Mouse (Mus musculus) heart, postnatal 36 days (tissue): ENCODE results near the gene Zfp108. TPM values are rescaled to one million over a fixed set of nuclear protein-coding genes. Genes with fewer than 3 reads are reported as not detected.
"Not testable (repeated sequence)": the region's sequence is repeated elsewhere in the genome, so short reads cannot be mapped to it uniquely, and the experiment has no call there.

Source experiments
- DNase-seq, 2 experiments: peaks; one replicate each; pipeline ENCODE4 v3.0.0; 2021 to 2022
- intact Hi-C: fragments of 180-260 bp; cut with DNase I; formaldehyde crosslinking; loops from one replicate; pipeline ENCODE4 v1.15.1; 2025
- total RNA-seq, 2 experiments: library from RNA; stranded (reverse); gene quantifications; 2 replicates each; pipeline ENCODE4 v1.2.3; 2021

The Zfp108 gene
- total RNA-seq, result 1 to 10 TPM; 1.8 to 2.2 TPM

- peak; percentile 81 to 86 for DNase-seq
- intact Hi-C loops, result loop anchor here (1.0 to 5.0 kb wide), 4 partner anchors 15 to 123 kb away; partner anchors contain the start of genes Zfp235, Zfp93 and Zfp94
These were observed at the start of gene Zfp108 for GRCm38 (mm10) chr7:24254633-24255474. Zfp108 (plus strand) TSS chr7:24254794.

GRCm38 (mm10) chr7:24207488-24208261 lies 46.9 kb upstream of the Zfp108 start:
- intact Hi-C loops, result loop anchor here (2.0 to 5.0 kb wide), 3 partner anchors 45 to 125 kb away; partner anchors contain the start of genes Zfp108 and Zfp94
- DNase-seq, result peak; percentile 66 to 70

GRCm38 (mm10) chr7:24208282-24208886 lies 46.2 kb upstream of the Zfp108 start:
- intact Hi-C loops, result loop anchor here (2.0 to 5.0 kb wide), 3 partner anchors 44 to 126 kb away; partner anchors contain the start of genes Zfp108 and Zfp94
- no peak for DNase-seq

- intact Hi-C loops, result no loop called here
- no peak for DNase-seq
These were observed 44.3 kb upstream of the Zfp108 start for GRCm38 (mm10) chr7:24210296-24210695.

- intact Hi-C loops, result no loop called here
- DNase-seq, result no peak
These were observed 43.3 kb upstream of the Zfp108 start, which contains the start of gene Zfp111 for GRCm38 (mm10) chr7:24211343-24211742. Zfp111 (minus strand) TSS chr7:24211443.

GRCm38 (mm10) chr7:24237040-24237791 lies 17.4 kb upstream of the Zfp108 start, which contains the start of gene Zfp109:
Zfp109 (minus strand) TSS chr7:24237560.
- intact Hi-C loops, result no loop called here
- DNase-seq, result peak; percentile 51 to 63

- intact Hi-C loops, result loop anchor here (1.0 to 5.0 kb wide), 4 partner anchors 16 to 122 kb away; partner anchors contain the start of genes Zfp235, Zfp93 and Zfp94
- no peak for DNase-seq
These were observed 597 bp upstream of the Zfp108 start for GRCm38 (mm10) chr7:24253779-24254615.

GRCm38 (mm10) chr7:24259306-24259999 lies 4.9 kb downstream of the Zfp108 start:
- no peak for DNase-seq
- intact Hi-C loops, result no loop called here

GRCm38 (mm10) chr7:24260000-24260312 lies 5.4 kb downstream of the Zfp108 start:
- no peak for DNase-seq

GRCm38 (mm10) chr7:24268176-24269155 lies 13.9 kb downstream of the Zfp108 start:
- intact Hi-C loops, result loop anchor here (5.0 kb wide), 2 partner anchors 156 to 186 kb away; partner anchors contain the start of genes Zfp112 and Zfp180
- DNase-seq, result no peak

More at GRCm38 (mm10) chr7:24260000-24260312, 5.4 kb downstream of the Zfp108 start:
- intact Hi-C loops, result no loop called here

- no peak for DNase-seq
- intact Hi-C loops, result loop anchor here (5.0 kb wide), 2 partner anchors 157 to 187 kb away; partner anchors contain the start of genes Zfp112 and Zfp180
These were observed 14.7 kb downstream of the Zfp108 start for GRCm38 (mm10) chr7:24269256-24269655.

- DNase-seq, result no peak
- intact Hi-C loops, result loop anchor here (1.0 to 5.0 kb wide), 3 partner anchors 15 to 187 kb away; partner anchors contain the start of genes Zfp108, Zfp112 and Zfp180
These were observed 15.2 kb downstream of the Zfp108 start for GRCm38 (mm10) chr7:24269667-24270287.

- intact Hi-C loops, result loop anchor here (1.0 kb wide), 1 partner anchor 16 kb away; the partner anchor contains the start of gene Zfp108
These were observed 15.7 kb downstream of the Zfp108 start, which contains the start of gene Zfp93 for GRCm38 (mm10) chr7:24270288-24270672. Zfp93 (plus strand) TSS chr7:24270420.

GRCm38 (mm10) chr7:24271191-24271590 lies 16.6 kb downstream of the Zfp108 start:
- DNase-seq, result no peak
- intact Hi-C loops, result no loop called here

More at GRCm38 (mm10) chr7:24270288-24270672, 15.7 kb downstream of the Zfp108 start, which contains the start of gene Zfp93:
- peak; percentile 67 to 72 for DNase-seq

GRCm38 (mm10) chr7:24274456-24274855 lies 19.9 kb downstream of the Zfp108 start:
- DNase-seq, result no peak
- intact Hi-C loops, result loop anchor here (2.0 kb wide), 1 partner anchor 22 kb away; no protein-coding TSS in a partner anchor

- DNase-seq, intact Hi-C loops: not testable (repeated sequence)
These were observed 24.2 kb downstream of the Zfp108 start for GRCm38 (mm10) chr7:24278771-24279170.
